Mouse (Mus musculus): ENCODE results near the gene Tuba3b.

GRCm38 (mm10) chr6:145568701-145569100 lies 46.9 kb upstream of the Tuba3b start:
- TF ChIP-seq CTCF (IDR thresholded peaks at IDR 0.05; ENCODE audit: control insufficient read depth, insufficient read depth, insufficient read length), result no peak
- no peak for TF ChIP-seq MYOD1 (IDR thresholded peaks at IDR 0.05; ENCODE audit: control insufficient read depth, insufficient read length, low read depth)

Data from C2C12 (cell line).